Mouse (Mus musculus) megakaryocyte, embryonic 14.5 days (primary cell): ENCODE measurements around the gene Cntnap2.

Source experiments
- FLI1 ChIP-seq: IDR thresholded peaks from 2 replicates; pipeline ENCODE4 v1.6.1; 2012; ENCODE audit warnings: low read length, inconsistent platforms, mixed read lengths
- GATA1 ChIP-seq: IDR thresholded peaks from 3 replicates; pipeline ENCODE4 v1.6.1; 2012; ENCODE audit warnings: mixed read lengths, low read length, inconsistent platforms, borderline replicate concordance

DNA sequence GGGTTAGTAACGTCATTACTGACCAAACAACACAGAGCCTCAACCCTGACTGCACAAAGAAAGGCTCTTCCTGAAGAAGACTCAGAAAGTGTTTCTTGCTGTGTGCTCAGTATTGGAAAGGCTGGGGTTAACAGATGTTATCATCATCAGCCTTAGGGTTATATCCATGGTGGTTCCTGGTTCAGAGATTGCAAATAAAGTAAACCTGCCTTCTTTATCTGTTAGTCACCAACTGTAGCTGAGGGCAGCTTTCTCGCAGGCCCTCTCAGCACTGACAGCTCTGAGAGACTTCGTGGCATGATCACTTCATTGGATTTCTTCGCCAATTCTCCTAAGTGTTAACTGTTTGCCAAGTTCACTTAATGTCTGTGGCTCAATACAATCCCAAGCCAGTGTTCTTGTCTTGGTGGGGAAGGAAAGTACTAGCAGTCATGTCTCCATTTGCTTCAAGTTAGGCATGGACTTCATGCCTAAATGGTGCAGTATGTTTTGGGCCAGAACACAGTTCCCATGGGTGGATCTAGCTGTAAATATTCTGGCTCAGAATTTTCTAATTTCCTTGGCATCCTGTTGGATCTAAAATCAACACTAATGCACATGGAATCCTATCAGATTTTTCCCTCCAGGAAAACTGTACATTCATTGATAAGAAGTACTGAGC lies 2197.2 kb downstream of the Cntnap2 start:
- TF ChIP-seq GATA1 = no peak
- no peak for TF ChIP-seq FLI1
